Mouse (Mus musculus) urinary bladder, postnatal 10 days (tissue): ENCODE data around the gene Esf1.
"Not testable (repeated sequence)": the region's sequence is repeated elsewhere in the genome, so short reads cannot be mapped to it uniquely, and the experiment has no call there.

Source experiments
- DNase-seq: peaks from one replicate; pipeline ENCODE4 v3.0.0; 2022; ENCODE audit warnings: low spot score

Esf1 gene

GRCm38 (mm10) chr2:140170127-140170802 is at the start of gene Esf1, which contains the start of gene Ndufaf5:
Gene Esf1 (minus strand): TSS chr2:140170564.
Gene Ndufaf5 (plus strand): TSS chr2:140170649.
- DNase-seq: peak; percentile 85

GRCm38 (mm10) chr2:140215965-140216364 is 45.6 kb upstream of the Esf1 start:
- DNase-seq: no peak

GRCm38 (mm10) chr2:140215415-140215814 is 45.1 kb upstream of the Esf1 start:
- DNase-seq: no peak

- no peak for DNase-seq
Observed at GRCm38 (mm10) chr2:140214519-140215027, 44.2 kb upstream of the Esf1 start.

GRCm38 (mm10) chr2:140203756-140204155 is 33.4 kb upstream of the Esf1 start:
- no peak for DNase-seq

- no peak for DNase-seq
Observed at GRCm38 (mm10) chr2:140202573-140202972, 32.2 kb upstream of the Esf1 start.

- DNase-seq: no peak
Observed at GRCm38 (mm10) chr2:140200713-140201112, 30.3 kb upstream of the Esf1 start.

- DNase-seq: not testable (repeated sequence)
Observed at GRCm38 (mm10) chr2:140185685-140186210, 15.4 kb upstream of the Esf1 start.

GRCm38 (mm10) chr2:140170803-140171553 is 614 bp upstream of the Esf1 start:
- DNase-seq: no peak

GRCm38 (mm10) chr2:140169057-140169456 is 1.3 kb downstream of the Esf1 start:
- no peak for DNase-seq

- DNase-seq: no peak
Observed at GRCm38 (mm10) chr2:140163351-140163854, 7.0 kb downstream of the Esf1 start.

- DNase-seq: no peak
Observed at GRCm38 (mm10) chr2:140159186-140159730, 11.1 kb downstream of the Esf1 start.

GRCm38 (mm10) chr2:140151743-140152142 is 18.6 kb downstream of the Esf1 start, which contains the start of gene Gm17374:
Gene Gm17374 (plus strand): TSS chr2:140152043.
- not testable (repeated sequence) for DNase-seq

GRCm38 (mm10) chr2:140125516-140125915 is 44.8 kb downstream of the Esf1 start:
- DNase-seq: no peak

GRCm38 (mm10) chr2:140113851-140114250 is 56.5 kb downstream of the Esf1 start:
- no peak for DNase-seq

GRCm38 (mm10) chr2:140108945-140109344 is 61.4 kb downstream of the Esf1 start:
- DNase-seq: no peak

- no peak for DNase-seq
Observed at GRCm38 (mm10) chr2:140107641-140108040, 62.7 kb downstream of the Esf1 start.

GRCm38 (mm10) chr2:140104951-140105350 is 65.4 kb downstream of the Esf1 start:
- DNase-seq: no peak

GRCm38 (mm10) chr2:140100551-140101474 is 69.6 kb downstream of the Esf1 start:
- no peak for DNase-seq

- DNase-seq: no peak
Observed at GRCm38 (mm10) chr2:140099971-140100370, 70.4 kb downstream of the Esf1 start.

- DNase-seq: no peak
Observed at GRCm38 (mm10) chr2:140097131-140097591, 73.2 kb downstream of the Esf1 start.
